Mouse (Mus musculus) liver, postnatal 0 days (tissue): ENCODE data around the gene Aamp. TPM values are rescaled to one million over a fixed set of nuclear protein-coding genes. Genes with fewer than 3 reads are reported as not detected.

ENCODE experiments used
- ATAC-seq: fragments of 200-750 bp; cut with Nextera tagmentation; 2 replicates; pipeline ENCODE4 v1.8.0; 2017; ENCODE audit warnings: mild to moderate bottlenecking, moderate library complexity
- DNase-seq: peaks from one replicate; pipeline ENCODE4 v3.0.0-alpha.2; 2016
- H3K27ac ChIP-seq: fragments of 300-500 bp; sonication (generic); 2 replicates; pipeline ENCODE4 v1.5.1; 2014; ENCODE audit warnings: antibody characterized with exemption, moderate library complexity, mild to moderate bottlenecking, low read depth
- H3K27me3 ChIP-seq: fragments of 300-500 bp; sonication (generic); 2 replicates; pipeline ENCODE4 v1.6.1; 2014; ENCODE audit warnings: low read length, control low read depth, mixed read lengths; ENCODE audit not compliant: insufficient read depth
- H3K36me3 ChIP-seq: fragments of 300-500 bp; sonication (generic); replicated peaks from 2 replicates; pipeline ENCODE4 v1.6.1; 2014; ENCODE audit warnings: mild to moderate bottlenecking, control low read depth, low read length, moderate library complexity, mixed read lengths; ENCODE audit not compliant: insufficient read depth
- H3K4me1 ChIP-seq: fragments of 300-500 bp; sonication (generic); 2 replicates; pipeline ENCODE4 v1.6.1; 2014; ENCODE audit warnings: antibody characterized with exemption, mild to moderate bottlenecking, control low read depth; ENCODE audit not compliant: insufficient read depth
- H3K4me2 ChIP-seq: fragments of 300-500 bp; sonication (generic); 2 replicates; pipeline ENCODE4 v1.6.1; 2014; ENCODE audit warnings: low read depth, mild to moderate bottlenecking, low read length, moderate library complexity, mixed read lengths
- H3K4me3 ChIP-seq: fragments of 300-500 bp; sonication (generic); 2 replicates; pipeline ENCODE4 v1.5.1; 2014; ENCODE audit warnings: low read depth, low read length
- H3K9ac ChIP-seq: fragments of 300-500 bp; sonication (generic); replicated peaks from 2 replicates; pipeline ENCODE4 v1.6.1; 2014; ENCODE audit warnings: mild to moderate bottlenecking, moderate library complexity
- H3K9me3 ChIP-seq: fragments of 300-500 bp; sonication (generic); 2 replicates; pipeline ENCODE4 v1.6.1; 2016; ENCODE audit warnings: mild to moderate bottlenecking, control low read depth, low read length, mixed read lengths
- CTCF ChIP-seq: sonication (generic); IDR thresholded peaks from 2 replicates; pipeline ENCODE4 v1.5.1; 2016; ENCODE audit warnings: antibody characterized with exemption, low read depth
- EP300 ChIP-seq: IDR thresholded peaks from 2 replicates; pipeline ENCODE4 v1.6.1; 2016; ENCODE audit warnings: antibody characterized with exemption, low read depth, mild to moderate bottlenecking
- WGBS: fragments of 180-500 bp; shearing (Covaris S2); extraction: QIAGEN DNeasy Blood & Tissue Kit; methylation state at CpG from one replicate; pipeline ENCODE4 v1.1.7; 2014; ENCODE audit not compliant: insufficient replicate concordance; 5-methylcytosine and 5-hydroxymethylcytosine counted together
- polyA plus RNA-seq: library from polyadenylated mRNA; unstranded; fragments of >200 nt; fragmentation: Nextera tagmentation; extraction: Ambion mirVana; gene quantifications from 2 replicates; pipeline ENCODE4 v1.2.1, GENCODE M21; 2015

The Aamp gene
- polyA plus RNA-seq, 1 experiment from 2014 or later = 109 TPM

DNA sequence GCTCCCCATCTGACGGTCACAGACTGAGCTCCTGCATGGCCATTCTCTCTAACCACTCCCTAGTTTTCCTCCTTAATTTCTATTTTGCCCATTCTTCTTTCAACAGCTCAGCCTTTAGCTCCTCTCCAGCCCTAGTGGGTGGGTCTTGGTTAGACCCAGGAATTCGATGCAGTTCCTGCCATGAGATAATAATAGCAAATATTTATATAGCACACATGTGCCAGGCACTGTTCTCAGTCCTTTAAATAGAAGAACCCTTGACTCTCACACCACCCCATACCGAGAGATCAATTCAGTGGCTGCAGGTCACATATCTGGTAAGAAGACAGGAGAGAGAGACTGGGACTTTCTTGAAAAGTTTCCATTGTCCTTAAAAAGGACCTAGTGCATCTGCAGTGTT, 36.9 kb upstream of the Aamp start:
- no peaks in the 10 kb centered on the region for H3K4me1 ChIP-seq
- no peak for ATAC-seq
- no peak overlapping the region for H3K4me3 ChIP-seq
- H3K9ac ChIP-seq = no peak overlapping the region
- H3K9me3 ChIP-seq = no peaks in the 10 kb centered on the region
- H3K27ac ChIP-seq = no peak overlapping the region
- no peaks in the 10 kb centered on the region for H3K27me3 ChIP-seq
- TF ChIP-seq CTCF (no peak), EP300 (no peak)
- WGBS = 59% methylated on average over 3 of the region's 3 CpGs
- DNase-seq = no peak
- no peak overlapping the region for H3K4me2 ChIP-seq
- H3K36me3 ChIP-seq = no peaks in the 10 kb centered on the region

DNA sequence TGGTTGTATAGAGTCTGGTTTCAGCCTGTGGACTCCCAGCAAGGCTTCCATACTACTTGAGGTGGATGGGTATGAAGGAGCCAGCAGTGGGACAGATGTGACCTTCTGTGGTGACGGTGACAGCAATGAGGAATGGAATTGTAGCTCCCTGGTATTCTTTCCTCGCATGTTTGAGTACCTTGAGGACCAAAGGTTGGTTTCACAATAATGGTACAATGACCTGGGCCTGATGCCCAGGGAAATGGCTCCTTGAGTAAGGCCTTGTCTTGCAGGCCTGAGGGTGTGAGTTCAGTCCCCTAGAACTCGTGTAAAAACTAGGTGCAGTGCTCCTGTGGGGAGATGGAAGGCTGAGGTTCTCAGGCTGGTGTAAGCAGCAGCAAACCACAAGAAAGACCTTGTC, 34.2 kb upstream of the Aamp start:
- Histone ChIP-seq H3K27ac (no peak overlapping the region), H3K9ac (no peak overlapping the region), H3K4me2 (no peak overlapping the region), H3K9me3 (no peaks in the 10 kb centered on the region), H3K4me3 (no peak overlapping the region), H3K4me1 (no peaks in the 10 kb centered on the region), H3K27me3 (no peaks in the 10 kb centered on the region), H3K36me3 (no peaks in the 10 kb centered on the region)
- 84% methylated on average over 3 of the region's 3 CpGs for WGBS
- TF ChIP-seq EP300 (no peak), CTCF (no peak)
- DNase-seq = no peak
- ATAC-seq = no peak

DNA sequence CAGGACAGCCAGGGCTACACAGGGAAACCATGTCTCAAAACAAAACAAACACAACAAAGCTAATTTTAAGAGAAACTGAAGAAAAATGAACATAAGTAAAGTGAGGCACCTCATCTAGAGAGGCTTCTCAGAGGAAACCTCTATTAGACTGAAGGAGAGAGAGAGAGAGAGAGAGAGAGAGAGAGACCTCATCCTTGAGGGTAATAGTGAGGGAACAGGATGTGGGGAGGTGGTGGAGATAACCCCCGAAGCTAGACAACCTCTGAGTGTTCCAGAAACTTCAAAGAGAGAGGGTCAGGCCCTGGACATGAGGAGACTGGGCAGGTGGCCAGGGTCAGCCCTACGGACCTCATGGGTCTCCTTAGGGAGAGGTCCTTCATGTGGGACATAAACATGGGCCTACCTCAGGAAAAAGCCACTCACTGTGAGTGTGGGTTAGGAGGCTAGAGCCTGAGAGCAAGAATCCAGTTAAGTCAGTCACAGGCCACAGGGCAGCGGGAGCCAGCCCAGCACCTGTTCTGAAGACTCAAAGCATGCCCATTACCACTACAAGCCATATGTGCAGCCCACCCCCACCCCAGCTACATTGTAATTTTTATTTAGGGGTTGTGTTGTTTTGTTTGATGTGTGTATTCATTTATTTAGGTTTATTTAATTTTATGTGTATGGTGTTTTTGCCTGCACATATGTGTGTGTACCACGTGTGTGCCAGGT, 31.7 kb upstream of the Aamp start:
- no peaks in the 10 kb centered on the region for H3K36me3 ChIP-seq
- H3K4me2 ChIP-seq = no peak overlapping the region
- no peak overlapping the region for H3K4me3 ChIP-seq
- DNase-seq (no peak), ATAC-seq (no peak)
- TF ChIP-seq EP300 (no peak), CTCF (no peak)
- H3K27me3 ChIP-seq = no peaks in the 10 kb centered on the region
- no peaks in the 10 kb centered on the region for H3K4me1 ChIP-seq
- H3K9me3 ChIP-seq = no peaks in the 10 kb centered on the region
- WGBS = 63% methylated on average over 4 of the region's 4 CpGs
- H3K9ac ChIP-seq = no peak overlapping the region
- no peak overlapping the region for H3K27ac ChIP-seq

DNA sequence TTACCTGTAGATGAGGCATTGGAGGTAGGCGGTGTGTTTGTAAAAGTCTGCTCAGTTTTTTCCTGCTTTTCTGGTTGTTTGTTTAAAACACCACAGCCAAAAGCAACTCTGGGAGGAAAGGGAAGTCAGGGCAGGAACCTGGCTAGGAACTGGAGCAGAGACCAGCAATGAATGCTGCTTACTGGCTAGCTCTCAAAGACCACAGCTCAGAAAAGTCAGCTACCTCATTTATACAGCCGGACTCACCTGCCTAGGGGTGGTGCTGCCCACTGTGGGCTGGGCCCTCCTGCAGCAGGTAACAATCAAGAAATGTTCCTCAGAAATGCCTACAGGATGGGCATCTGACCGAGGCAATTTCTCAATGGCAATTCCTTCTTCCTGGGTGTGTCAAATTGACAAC, 30.3 kb upstream of the Aamp start:
- Histone ChIP-seq H3K4me2 (no peak overlapping the region), H3K4me1 (peaks cover 1% of the 10 kb centered on the region; the same call in 1 of the 2 replicates), H3K9me3 (no peaks in the 10 kb centered on the region), H3K27ac (no peak overlapping the region), H3K9ac (no peak overlapping the region), H3K36me3 (no peaks in the 10 kb centered on the region), H3K4me3 (no peak overlapping the region), H3K27me3 (no peaks in the 10 kb centered on the region)
- no peak for ATAC-seq
- WGBS = 69% methylated on average over 3 of the region's 3 CpGs
- TF ChIP-seq CTCF = no peak
- TF ChIP-seq EP300 = no peak
- no peak for DNase-seq

DNA sequence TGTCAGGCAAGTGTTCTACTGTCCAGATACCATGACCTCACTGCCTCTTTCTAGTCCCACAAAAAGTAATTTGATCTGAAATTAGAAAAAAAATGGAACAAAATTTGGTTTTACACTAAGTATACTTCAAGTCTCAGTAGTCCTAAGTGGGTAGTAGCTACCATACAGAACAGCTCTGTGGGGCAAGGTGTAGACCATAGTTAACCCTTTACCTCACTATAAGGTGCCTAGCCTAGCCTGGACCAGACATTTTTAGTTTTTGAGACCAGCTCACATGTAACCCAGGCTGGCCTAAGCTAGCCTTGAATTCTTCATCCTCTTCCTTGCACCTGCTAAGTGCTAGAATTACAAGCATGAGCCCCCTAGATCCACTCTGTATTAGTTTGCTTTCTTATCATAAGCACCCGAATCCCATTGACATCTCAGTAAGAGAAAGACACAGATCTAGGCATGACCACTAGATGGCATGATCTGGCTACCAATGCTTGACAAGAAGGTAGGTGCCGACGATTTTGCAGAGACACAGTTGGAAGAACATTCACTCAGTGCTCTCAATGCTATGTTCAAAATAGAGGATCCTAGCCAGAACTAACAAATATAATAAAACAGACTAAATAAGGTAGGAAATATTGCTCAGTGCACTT, 28.6 kb upstream of the Aamp start:
- DNase-seq (peak; percentile 59), ATAC-seq (peak; percentile 40; the same call in 1 of the 2 replicates)
- H3K9me3 ChIP-seq = no peaks in the 10 kb centered on the region
- no peak overlapping the region for H3K4me3 ChIP-seq
- no peak overlapping the region for H3K27ac ChIP-seq
- H3K4me1 ChIP-seq = peaks cover 2% of the 10 kb centered on the region; the same call in 1 of the 2 replicates
- TF ChIP-seq CTCF (peak; percentile 96), EP300 (no peak)
- H3K4me2 ChIP-seq = no peak overlapping the region
- H3K27me3 ChIP-seq = no peaks in the 10 kb centered on the region
- H3K36me3 ChIP-seq = no peaks in the 10 kb centered on the region
- no peak overlapping the region for H3K9ac ChIP-seq
- WGBS = 0% methylated on average over 3 of the region's 3 CpGs

DNA sequence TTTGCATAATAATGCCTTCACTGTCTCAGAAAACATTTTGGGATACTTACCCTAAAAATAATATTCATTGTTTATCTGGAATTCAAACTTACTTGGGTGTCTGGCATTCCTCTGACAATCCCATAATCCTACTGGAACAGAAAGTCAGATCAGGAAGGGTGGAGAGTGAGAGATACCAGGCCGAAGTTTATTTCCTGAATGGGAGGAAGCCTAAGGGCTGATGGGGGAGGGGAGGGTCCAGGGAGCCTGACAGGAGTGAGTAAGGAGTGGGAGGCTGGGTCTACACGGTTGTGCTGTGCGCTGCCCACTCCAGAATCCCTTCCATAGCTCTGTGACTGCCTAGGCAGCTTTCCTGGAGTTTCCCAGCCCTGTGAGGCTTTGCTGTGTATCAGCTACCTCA, 25.2 kb upstream of the Aamp start:
- ATAC-seq (no peak), DNase-seq (no peak)
- H3K9ac ChIP-seq = no peak overlapping the region
- TF ChIP-seq CTCF (no peak), EP300 (no peak)
- H3K4me2 ChIP-seq = no peak overlapping the region
- peaks cover 12% of the 10 kb centered on the region for H3K4me1 ChIP-seq
- no peak overlapping the region for H3K27ac ChIP-seq
- H3K27me3 ChIP-seq = no peaks in the 10 kb centered on the region
- no peaks in the 10 kb centered on the region for H3K36me3 ChIP-seq
- 33% methylated on average over 3 of the region's 3 CpGs for WGBS
- H3K9me3 ChIP-seq = no peaks in the 10 kb centered on the region
- H3K4me3 ChIP-seq = no peak overlapping the region
